Mouse (Mus musculus): ENCODE results near the gene Ap1s3.

DNA sequence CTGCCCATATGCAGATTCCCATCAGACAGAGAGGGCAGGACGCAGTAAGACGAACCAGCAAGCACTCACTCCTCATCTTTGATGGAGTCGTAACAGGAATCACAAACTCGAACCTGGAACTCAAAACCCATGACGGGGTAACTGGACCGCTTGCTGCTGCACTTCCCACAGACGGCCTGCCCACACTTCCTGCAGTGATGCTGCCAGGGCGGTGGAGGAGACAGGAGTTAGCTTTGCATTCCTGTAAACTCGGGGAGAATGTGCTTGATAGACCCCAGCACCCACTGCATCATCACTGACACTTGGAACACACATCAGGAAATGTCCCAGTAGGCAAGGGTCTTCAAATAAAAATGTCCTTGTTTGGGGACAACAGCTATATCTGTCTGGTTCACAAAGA lies 35.6 kb upstream of the Ap1s3 start:
- TF ChIP-seq EP300 (IDR thresholded peaks at IDR 0.05; ENCODE audit: insufficient read depth, low read depth, low read length) (no peak), CTCF (IDR thresholded peaks at IDR 0.05) (no peak), POLR2A (IDR thresholded peaks at IDR 0.05; ENCODE audit: insufficient read depth, low read depth, low read length) (no peak)
